Mouse (Mus musculus): ENCODE measurements at regions not wholly inside any gene's neighbourhood (a gene's known extent, or its start where the extent isn't known, plus 50 kb on each side); places are given as distances from the start of the nearest gene placed in this dataset.

DNA sequence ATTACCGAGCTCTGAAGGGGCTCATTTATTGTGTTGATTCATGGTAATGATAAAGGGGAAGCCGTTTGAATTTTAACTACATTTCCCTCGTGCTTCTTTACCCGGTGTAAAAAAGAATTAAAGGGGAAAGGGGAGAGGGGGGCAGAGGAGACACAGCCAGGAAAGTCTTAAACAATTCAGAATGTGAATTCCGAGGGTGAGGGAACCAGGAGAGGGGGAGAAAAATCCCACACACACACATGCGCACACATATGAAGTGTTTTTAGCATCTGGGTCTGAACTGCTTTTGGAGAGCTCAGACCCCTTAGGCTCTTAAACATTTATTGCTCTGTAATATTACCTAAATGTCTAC is 265.6 kb downstream of the Gm45692 start:
- TF ChIP-seq CTCF (IDR thresholded peaks at IDR 0.05; ENCODE audit: low read depth, low read length): no peak
- TF ChIP-seq POLR2A (IDR thresholded peaks at IDR 0.05; ENCODE audit: borderline replicate concordance, low read depth, low read length): no peak
